Mouse (Mus musculus) neural tube, embryonic 14.5 days (tissue): ENCODE results near the gene Pipox. TPM values are rescaled to one million over a fixed set of nuclear protein-coding genes. Genes with fewer than 3 reads are reported as not detected.

ENCODE experiments used
- ATAC-seq: fragments of 200-750 bp; cut with Nextera tagmentation; 2 replicates; pipeline ENCODE4 v1.8.0; 2017; ENCODE audit warnings: low read depth, mild to moderate bottlenecking, moderate TSS enrichment, moderate library complexity
- H3K27ac ChIP-seq: fragments of 300-500 bp; sonication (generic); 2 replicates; pipeline ENCODE4 v1.5.1; 2014; ENCODE audit warnings: low read depth, mild to moderate bottlenecking, control low read depth, low read length, moderate library complexity, mixed read lengths
- H3K27me3 ChIP-seq: fragments of 300-500 bp; sonication (generic); 2 replicates; pipeline ENCODE4 v1.6.1; 2014; ENCODE audit warnings: low read length; ENCODE audit not compliant: control insufficient read depth, insufficient read depth
- H3K36me3 ChIP-seq: fragments of 300-500 bp; sonication (generic); 2 replicates; pipeline ENCODE4 v1.6.1; 2014; ENCODE audit warnings: low read length, mixed read lengths; ENCODE audit not compliant: control insufficient read depth, insufficient read depth
- H3K4me1 ChIP-seq: fragments of 300-500 bp; sonication (generic); 2 replicates; pipeline ENCODE4 v1.6.1; 2014; ENCODE audit warnings: low read length; ENCODE audit not compliant: control insufficient read depth, insufficient read depth
- H3K4me2 ChIP-seq: fragments of 300-500 bp; sonication (generic); 2 replicates; pipeline ENCODE4 v1.6.1; 2014; ENCODE audit warnings: mild to moderate bottlenecking, low read depth, low read length, control low read depth
- H3K4me3 ChIP-seq: fragments of 300-500 bp; sonication (generic); 2 replicates; pipeline ENCODE4 v1.5.1; 2014; ENCODE audit warnings: low read depth, low read length, control low read depth, mixed read lengths
- H3K9ac ChIP-seq: fragments of 300-500 bp; sonication (generic); replicated peaks from 2 replicates; pipeline ENCODE4 v1.6.1; 2014; ENCODE audit warnings: low read depth, mild to moderate bottlenecking, control low read depth, low read length, mixed read lengths
- H3K9me3 ChIP-seq: fragments of 300-500 bp; sonication (generic); 2 replicates; pipeline ENCODE4 v1.6.1; 2016; ENCODE audit warnings: low read length; ENCODE audit not compliant: control insufficient read depth
- WGBS: fragments of 180-500 bp; shearing (Covaris S2); extraction: QIAGEN DNeasy Blood & Tissue Kit; methylation state at CpG from one replicate; pipeline ENCODE4 v1.1.7; 2014; 5-methylcytosine and 5-hydroxymethylcytosine counted together
- polyA plus RNA-seq: library from polyadenylated mRNA; unstranded; fragments of >200 nt; fragmentation: Nextera tagmentation; extraction: Ambion mirVana; gene quantifications from 2 replicates; pipeline ENCODE4 v1.2.1, GENCODE M21; 2014

Gene Pipox
- polyA plus RNA-seq = 4.6 and 6.7 TPM in 2 replicates

DNA sequence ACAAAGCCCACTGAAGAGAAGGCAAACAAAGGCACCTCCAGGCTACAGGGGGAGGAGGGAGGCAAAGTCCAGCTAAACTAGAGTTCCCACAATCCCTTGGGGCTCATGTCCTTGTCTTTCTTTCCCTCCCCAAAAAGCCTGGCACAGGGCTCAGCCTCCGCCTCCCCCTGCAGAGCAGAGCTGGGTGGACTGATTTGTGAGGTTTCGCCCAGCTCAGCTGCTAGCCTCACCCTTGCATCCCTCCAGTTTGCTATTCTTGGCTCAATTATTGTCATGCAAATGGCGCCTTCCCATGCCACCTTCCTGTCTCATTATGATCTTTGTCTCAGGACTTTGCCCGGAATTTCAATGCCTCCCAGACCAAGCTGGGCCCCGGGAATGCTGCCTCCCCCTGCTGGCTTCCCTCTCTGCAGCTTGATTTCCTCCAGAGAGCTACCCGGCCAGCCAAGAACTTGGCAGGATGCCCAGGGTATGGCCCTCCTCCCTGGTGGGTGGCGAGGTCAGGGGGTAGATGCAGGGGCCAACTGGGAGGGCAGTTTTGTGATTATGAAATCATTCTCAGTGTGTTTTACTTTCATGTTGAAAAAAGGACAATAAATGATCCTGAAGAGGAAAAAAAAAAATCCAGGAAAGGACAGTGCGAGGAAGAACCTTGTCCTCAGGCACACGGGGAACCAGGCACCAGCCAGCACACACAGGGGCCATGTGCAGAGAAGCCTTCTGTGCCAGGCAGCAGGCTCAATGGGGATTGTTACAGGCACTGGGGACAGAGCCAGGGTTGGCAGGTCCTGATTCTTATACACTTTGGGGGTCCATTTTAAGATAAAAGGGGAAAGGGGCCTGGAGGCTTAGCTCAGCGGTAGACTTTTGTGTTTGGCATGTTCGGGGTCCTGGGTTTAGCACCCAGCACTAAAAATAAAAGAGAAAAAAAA lies at the start of gene Pipox:
Gene Pipox, minus strand, starts transcription at position 310 of the 932 bp plus-strand sequence.
- Histone ChIP-seq H3K4me3 (no peak within 1 kb of the TSS), H3K4me1 (peaks cover 48% of the 10 kb centered on the region), H3K27me3 (no peaks in the 10 kb centered on the region; the same call in 1 of the 2 replicates), H3K36me3 (no peaks in the 10 kb centered on the region), H3K9ac (no peak within 1 kb of the TSS), H3K4me2 (peak within 1 kb of the TSS; percentile 6; the same call in 1 of the 2 replicates), H3K27ac (peak within 1 kb of the TSS; percentile 87), H3K9me3 (no peaks in the 10 kb centered on the region)
- 6% methylated on average over 11 of the region's 11 CpGs for WGBS
- peak; percentile 82 for ATAC-seq

DNA sequence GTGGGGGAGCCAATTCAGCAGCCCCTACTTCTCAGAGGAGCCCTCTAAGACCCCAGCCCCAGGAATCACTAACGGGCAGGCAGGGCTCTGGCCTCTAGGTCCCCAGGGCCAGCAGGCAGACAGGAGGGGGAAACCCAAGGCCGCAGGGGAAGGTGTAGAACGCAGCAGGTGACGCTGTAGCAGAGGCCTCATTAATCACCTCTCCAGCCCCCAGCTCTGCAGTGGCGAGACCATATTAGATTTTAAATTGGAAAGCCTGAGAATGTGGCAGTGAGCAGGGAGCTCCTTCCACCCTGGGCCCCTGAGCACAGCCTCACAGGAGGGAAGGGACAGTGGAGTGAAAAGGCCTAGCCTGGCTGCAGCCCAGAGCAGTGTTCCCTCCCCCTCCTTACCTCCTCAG lies 48.3 kb upstream of the Pipox start:
- ATAC-seq = peak; percentile 22; the same call in 1 of the 2 replicates
- peaks cover 11% of the 10 kb centered on the region; the same call in 1 of the 2 replicates for H3K4me1 ChIP-seq
- H3K4me3 ChIP-seq = no peak overlapping the region
- no peak overlapping the region for H3K4me2 ChIP-seq
- peak overlapping the region; percentile 46; the same call in 1 of the 2 replicates for H3K27ac ChIP-seq
- H3K9me3 ChIP-seq = no peaks in the 10 kb centered on the region
- H3K9ac ChIP-seq = no peak overlapping the region; the same call in 1 of the 2 replicates
- H3K27me3 ChIP-seq = peaks cover 8% of the 10 kb centered on the region; the same call in 1 of the 2 replicates
- H3K36me3 ChIP-seq = no peaks in the 10 kb centered on the region; the same call in 1 of the 2 replicates
- 7% methylated on average over 5 of the region's 5 CpGs for WGBS

DNA sequence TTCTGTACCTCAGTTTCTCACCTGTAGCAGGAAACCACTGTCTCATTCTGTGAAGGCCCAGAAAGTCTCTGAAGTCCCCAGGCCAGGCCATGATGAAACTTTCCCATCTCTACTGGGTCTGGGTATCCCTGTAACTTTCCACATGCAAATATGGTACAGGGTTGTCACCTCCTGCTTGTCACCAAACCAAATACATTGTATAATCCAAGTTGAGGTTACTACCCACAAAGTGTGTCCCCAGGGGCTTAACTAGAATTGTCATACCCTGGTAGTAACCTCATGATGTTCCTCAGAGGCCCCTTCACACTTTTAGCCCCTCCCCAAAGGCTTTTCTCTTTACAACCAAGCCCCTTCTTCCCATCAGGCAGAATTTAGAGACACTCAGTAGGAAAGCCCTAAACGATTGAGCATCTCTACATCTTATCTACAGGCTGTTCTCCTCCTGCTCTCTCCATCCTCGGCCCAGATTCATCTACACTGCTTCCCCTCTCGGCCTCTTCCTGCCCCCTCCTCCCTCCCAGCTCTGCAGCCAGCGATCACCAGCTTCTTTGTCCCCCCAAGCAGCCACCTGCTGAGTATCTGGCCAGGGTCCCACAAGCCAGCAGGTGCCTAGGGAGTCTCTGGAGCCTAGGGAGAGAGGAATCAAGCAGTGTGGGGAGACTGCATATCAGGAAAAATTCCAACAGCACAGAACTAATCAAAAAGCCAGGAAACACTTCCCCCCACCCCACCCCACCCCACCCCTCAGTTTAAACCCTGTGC lies 43.9 kb upstream of the Pipox start:
- no peaks in the 10 kb centered on the region for H3K36me3 ChIP-seq
- H3K4me3 ChIP-seq = no peak overlapping the region
- H3K9me3 ChIP-seq = no peaks in the 10 kb centered on the region
- H3K27me3 ChIP-seq = peaks cover 5% of the 10 kb centered on the region; the same call in 1 of the 2 replicates
- 20% methylated on average over 4 of the region's 4 CpGs for WGBS
- no peak overlapping the region for H3K9ac ChIP-seq
- H3K27ac ChIP-seq = no peak overlapping the region
- H3K4me1 ChIP-seq = peaks cover 34% of the 10 kb centered on the region
- ATAC-seq = no peak
- H3K4me2 ChIP-seq = peak overlapping the region; percentile 84; the same call in 1 of the 2 replicates

DNA sequence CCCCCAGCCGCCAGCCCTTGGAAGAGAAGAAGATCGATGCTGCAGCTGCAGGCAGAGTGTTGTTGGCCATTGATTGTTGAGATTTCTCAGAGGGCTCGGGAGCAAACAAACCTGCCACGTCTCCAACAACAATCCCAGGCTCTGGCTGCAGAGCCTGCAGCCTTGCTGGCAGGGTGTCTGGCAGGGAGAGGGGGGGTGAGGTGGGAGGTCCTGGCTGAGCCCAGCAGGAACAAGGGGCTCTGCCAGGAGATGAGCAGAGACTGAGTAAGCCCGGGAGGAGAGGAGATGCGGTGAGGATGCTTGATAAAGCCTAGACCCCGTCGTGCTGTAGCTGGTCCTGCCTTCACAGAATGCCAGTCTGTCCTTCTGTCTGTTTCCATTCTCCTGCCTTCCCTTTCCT lies 43.0 kb upstream of the Pipox start:
- no peaks in the 10 kb centered on the region for H3K36me3 ChIP-seq
- 9% methylated on average over 8 of the region's 8 CpGs for WGBS
- peak overlapping the region; percentile 84 for H3K4me2 ChIP-seq
- peaks cover 27% of the 10 kb centered on the region for H3K4me1 ChIP-seq
- no peak for ATAC-seq
- H3K27me3 ChIP-seq = peaks cover 9% of the 10 kb centered on the region; the same call in 1 of the 2 replicates
- no peaks in the 10 kb centered on the region for H3K9me3 ChIP-seq
- H3K27ac ChIP-seq = peak overlapping the region; percentile 45; the same call in 1 of the 2 replicates
- H3K4me3 ChIP-seq = peak overlapping the region; percentile 15; the same call in 1 of the 2 replicates
- peak overlapping the region; percentile 26; the same call in 1 of the 2 replicates for H3K9ac ChIP-seq

DNA sequence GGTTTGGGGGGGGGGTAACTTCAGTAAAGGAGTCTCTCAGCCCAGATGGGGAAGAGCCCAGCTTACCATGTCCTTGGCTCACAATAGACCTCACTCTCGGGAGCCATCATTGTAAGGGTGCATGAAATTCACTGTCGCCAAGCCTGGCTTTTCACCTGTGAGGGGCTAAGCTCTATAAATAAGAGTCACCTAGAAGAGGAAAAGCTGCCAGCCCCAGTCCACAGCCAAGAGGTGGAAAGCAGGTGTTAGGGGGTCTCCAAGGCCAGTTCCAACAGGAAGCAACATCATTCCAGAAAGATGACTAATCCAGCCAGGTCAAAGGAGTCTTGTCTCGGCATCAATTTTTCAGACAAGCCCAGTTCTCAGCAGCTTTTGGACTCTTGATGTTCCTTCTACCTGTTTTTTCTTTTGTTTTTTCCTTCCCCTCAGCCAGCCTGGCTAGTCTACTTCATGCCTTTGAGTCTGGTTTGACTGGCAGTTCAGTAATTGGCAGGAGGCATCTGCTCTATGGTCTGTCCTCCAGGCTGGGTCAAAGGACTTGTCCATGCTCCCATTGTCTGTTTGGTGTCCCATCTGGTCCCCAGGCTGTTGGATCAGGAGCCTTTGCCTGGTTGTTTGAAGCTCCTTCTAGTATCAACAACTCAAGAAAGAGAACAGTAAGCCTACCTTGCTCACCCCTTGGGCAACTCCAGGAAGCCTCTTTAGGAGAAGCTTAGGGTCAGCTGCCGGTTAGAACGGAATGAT lies 40.8 kb upstream of the Pipox start:
- H3K4me1 ChIP-seq = peaks cover 39% of the 10 kb centered on the region
- H3K4me2 ChIP-seq = peak overlapping the region; percentile 84
- H3K36me3 ChIP-seq = no peaks in the 10 kb centered on the region
- peak overlapping the region; percentile 96 for H3K27ac ChIP-seq
- WGBS = 54% methylated on average over 5 of the region's 5 CpGs
- H3K4me3 ChIP-seq = peak overlapping the region; percentile 83
- H3K9ac ChIP-seq = peak overlapping the region; percentile 97
- H3K27me3 ChIP-seq = peaks cover 11% of the 10 kb centered on the region
- no peaks in the 10 kb centered on the region for H3K9me3 ChIP-seq
- no peak for ATAC-seq

DNA sequence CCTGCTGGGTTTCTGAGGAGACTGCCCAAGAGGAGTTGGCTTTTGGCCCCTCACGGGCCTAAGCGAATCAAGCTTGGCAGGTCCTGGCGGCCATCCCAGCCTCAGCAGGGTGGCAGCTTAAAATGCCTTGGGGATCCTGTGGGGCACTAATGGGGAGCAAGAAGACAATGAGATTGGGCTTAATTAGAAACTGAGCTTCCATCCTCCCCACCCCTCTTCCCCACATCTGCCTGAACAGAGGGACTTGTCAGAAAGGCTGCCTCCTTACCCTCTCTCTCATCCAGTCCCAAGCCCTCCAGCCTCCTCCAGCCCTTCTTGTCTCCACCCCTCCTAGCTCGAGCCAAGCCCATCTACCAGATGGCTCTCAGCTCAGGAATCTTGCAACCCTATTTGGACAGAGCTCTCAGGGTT lies 40.2 kb upstream of the Pipox start:
- peak overlapping the region; percentile 84 for H3K4me2 ChIP-seq
- peak overlapping the region; percentile 96 for H3K27ac ChIP-seq
- no peaks in the 10 kb centered on the region for H3K9me3 ChIP-seq
- peak overlapping the region; percentile 83 for H3K4me3 ChIP-seq
- H3K9ac ChIP-seq = peak overlapping the region; percentile 97
- no peak for ATAC-seq
- H3K4me1 ChIP-seq = peaks cover 41% of the 10 kb centered on the region
- no peaks in the 10 kb centered on the region for H3K36me3 ChIP-seq
- H3K27me3 ChIP-seq = peaks cover 9% of the 10 kb centered on the region
- WGBS = 2% methylated on average over 4 of the region's 4 CpGs

DNA sequence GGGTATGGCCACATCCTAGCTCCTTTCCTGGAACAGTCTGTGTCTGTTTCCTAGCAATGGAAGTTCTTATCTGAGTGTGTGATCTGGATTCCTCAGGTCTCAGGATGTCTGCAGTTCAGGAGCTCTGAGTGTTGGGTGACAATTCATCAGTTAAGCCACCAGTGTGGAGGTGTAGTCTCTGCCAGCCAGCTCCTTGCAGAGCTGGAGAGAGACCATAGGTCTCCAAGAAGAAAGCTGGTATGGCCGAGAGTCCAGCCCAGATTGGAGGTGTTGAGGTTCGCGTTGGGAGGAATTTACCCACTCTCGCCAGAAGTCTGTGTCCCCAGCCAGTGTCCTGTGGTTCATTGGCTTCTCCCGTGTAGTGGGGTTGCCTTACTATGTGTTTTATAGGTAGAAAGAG lies 38.7 kb upstream of the Pipox start:
- Histone ChIP-seq H3K9me3 (no peaks in the 10 kb centered on the region), H3K9ac (peak overlapping the region; percentile 97), H3K4me2 (peak overlapping the region; percentile 84), H3K27me3 (peaks cover 9% of the 10 kb centered on the region), H3K4me1 (peaks cover 38% of the 10 kb centered on the region), H3K36me3 (no peaks in the 10 kb centered on the region), H3K4me3 (peak overlapping the region; percentile 83), H3K27ac (peak overlapping the region; percentile 96)
- WGBS = 39% methylated on average over 5 of the region's 5 CpGs
- ATAC-seq = no peak
